Mouse (Mus musculus): ENCODE results near the gene Fam169b.

DNA sequence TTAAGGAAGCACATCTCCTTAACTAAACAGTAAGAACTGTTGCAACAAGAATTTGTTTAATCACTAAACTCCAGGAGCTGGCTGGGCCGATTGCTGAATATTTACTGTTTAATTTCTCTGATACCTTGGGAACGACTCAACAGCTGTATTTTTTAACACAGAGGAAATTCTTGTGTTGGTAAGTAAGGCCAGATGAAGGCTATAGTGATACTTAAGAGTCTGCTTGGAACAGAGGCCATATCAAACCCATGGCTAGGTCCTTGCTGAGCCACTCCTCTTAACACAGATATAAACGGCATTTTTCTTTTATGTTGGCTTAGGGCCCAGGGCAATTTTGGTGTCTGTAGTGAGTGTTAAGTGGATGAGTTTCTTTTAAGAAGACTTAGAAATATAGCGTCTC is 3.1 kb upstream of the Fam169b start:
- no peak for TF ChIP-seq CTCF (IDR thresholded peaks at IDR 0.05; ENCODE audit: insufficient read depth, low read depth, low read length)
- TF ChIP-seq POLR2A (IDR thresholded peaks at IDR 0.05; ENCODE audit: insufficient read depth, low read depth, low read length): no peak

Data from olfactory bulb, adult 2 months (tissue).